Mouse (Mus musculus): ENCODE measurements around the gene Tmem223.

The Tmem223 gene

DNA sequence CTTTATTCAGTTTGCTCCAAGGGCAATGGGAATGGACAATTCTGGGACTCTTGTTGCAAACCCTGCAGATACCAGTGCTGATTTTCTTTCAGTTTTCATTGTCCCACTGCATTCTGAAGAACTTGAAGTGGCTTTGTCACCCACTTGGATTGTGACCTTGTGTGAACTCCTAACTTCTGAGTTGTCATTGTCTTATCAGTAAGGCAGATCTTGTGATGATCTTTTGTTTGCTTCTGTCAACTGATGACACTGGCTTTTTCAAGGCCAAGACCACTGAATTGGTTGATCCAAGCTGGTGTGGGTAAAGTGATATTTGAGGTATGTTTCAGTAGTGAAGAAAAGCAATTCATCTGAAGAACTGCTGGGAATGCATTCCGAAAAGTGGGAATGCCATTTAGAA is 25.4 kb upstream of the Tmem223 start:
- DNase-seq (ENCODE audit: low spot score in 2 of 2): no peak

DNA sequence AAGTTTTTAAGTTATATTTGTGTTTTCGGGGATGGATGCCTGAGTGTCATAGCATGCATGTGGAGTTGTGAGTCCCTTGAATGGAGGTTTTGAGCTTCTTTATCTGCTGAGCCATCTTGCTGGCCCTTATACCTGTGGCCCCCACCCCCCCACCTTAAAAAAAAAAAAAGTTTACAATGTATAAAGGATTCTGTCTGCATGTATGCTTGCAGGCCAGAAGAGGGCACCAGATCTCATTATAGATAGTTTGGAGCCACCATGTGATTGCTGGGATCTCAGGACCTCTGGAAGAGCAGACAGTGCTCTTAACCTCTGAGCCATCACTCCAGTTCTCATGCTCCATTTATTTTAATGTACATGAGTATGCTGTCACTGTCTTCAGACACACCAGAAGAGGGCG is 23.4 kb upstream of the Tmem223 start:
- no peak for DNase-seq (ENCODE audit: low spot score in 2 of 2)

DNA sequence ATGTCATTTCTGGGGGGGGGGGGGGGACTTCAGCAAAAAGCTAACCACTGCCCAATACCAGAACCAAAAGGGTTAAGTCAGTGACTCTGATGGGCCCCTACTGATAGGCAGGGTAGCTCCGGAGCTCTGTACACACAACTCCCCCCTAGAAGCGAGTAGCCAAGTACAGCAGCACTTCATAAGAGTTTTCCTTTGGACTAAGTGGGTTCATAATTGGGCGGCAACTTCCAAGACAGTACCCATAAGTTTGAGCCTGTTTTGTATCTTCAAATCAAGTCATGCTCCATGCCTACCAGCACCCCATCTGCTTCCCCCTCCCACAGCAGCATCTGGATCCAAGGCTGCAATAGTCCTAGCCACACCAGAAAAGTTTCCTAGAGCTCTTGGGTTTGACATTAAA is 15.1 kb upstream of the Tmem223 start:
- no peak for DNase-seq (ENCODE audit: low spot score in 2 of 2)

DNA sequence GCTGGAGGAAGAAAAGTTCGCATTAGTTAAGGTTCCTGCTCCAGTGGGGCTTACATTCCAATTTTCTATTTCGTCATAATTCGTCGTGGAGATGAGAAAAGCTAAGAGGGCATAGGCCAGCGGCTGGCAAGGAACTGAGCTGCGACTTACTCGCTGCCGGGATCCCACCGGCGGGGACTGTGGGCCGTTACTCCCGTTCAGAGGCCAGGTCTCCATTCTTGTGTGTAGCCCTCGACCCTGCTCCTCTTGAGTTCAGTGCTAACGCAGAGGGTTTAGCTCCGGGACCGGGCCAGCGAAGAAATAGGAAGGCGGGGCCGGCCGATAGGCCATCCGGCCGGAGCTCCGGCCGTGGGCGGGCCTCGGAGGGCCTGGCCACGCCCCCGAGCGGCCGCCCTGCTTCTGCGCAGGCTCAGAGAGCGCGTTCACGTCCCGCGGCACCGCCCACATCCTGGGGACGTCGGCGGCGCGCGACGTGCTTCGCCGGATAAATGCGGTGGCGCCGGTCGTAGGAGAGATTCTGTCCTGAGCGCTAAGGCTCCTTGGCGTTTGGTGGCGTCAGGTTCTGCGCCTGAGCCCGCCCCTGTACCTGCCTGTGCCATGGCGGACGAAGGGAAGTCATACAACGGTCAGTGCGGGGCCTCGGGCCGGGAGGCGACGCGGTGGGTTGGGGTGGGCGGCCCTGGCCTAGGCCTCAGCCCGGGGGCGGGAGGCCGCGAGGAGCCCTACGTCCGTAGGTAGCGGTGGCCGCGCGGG is 14.0 kb upstream of the Tmem223 start, which contains the start of gene Nxf1:
TSS of gene Nxf1 (plus strand) at position 439 of the 753 bp plus-strand sequence.
- peak; percentile 90 for DNase-seq (ENCODE audit: low spot score in 2 of 2)

DNA sequence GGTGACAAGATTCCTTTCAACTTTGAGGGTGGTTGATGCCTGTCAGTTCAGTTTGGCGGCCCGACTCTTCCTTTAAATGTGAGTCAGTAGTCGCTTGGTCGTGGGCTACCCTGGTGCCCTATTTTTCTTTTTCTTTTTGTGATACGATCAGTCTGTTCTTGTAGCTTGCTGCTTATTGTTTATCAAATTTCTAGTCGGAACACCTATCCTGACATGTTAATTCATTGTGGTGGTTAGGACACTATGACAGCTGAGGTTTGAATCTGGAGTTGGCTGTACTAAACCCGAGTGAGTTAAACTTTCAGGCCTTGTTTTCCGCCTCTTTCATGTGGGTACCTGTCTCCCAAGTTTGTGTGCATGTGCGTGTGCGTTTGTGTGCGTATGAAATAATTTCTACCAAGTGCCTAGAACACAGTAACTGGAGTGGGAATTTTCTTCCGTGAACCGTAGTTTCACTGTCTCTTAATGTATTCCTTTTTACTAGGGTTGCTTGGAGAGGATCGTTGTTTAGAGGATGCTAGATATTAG is 13.3 kb upstream of the Tmem223 start:
- DNase-seq (ENCODE audit: low spot score in 2 of 2): no peak

DNA sequence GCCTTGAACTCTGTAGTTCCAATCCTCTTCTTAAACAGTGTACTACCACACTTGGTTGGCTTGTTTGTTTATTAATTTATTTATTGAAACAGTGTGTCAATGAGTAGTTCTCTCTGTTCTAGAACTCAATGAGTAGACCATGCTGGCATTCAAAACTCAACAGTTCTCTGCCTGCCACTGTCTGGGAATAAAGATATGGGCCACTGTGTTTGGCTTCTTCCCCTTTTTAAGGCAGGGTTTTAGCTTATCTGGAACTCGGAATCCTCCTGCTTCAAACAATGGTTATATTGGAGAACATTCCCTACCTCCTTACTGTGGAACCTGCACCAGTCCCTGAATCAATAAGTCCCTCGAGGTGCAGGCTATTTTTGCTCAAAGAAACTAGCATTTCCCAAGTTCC is 11.9 kb upstream of the Tmem223 start:
- no peak for DNase-seq (ENCODE audit: low spot score in 2 of 2)

DNA sequence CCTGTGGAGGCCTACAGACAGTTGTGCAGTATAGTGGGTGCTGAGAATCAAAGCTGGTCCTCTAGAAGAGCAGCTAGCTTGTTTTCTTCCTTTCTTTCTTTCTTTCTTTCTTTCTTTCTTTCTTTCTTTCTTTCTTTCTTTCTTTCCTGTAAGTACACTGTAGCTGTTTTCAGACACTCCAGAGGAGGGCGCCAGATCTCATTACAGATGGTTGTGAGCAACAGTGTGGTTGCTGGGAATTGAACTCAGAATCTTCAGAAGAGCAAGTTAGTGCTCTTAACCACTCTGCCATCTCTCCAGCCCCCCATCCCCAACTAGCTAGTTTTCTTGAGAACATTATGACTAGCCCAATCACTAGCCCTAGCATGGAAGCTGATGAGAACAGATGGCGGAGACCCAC is 10.0 kb upstream of the Tmem223 start:
- DNase-seq (ENCODE audit: low spot score in 2 of 2): no peak

DNA sequence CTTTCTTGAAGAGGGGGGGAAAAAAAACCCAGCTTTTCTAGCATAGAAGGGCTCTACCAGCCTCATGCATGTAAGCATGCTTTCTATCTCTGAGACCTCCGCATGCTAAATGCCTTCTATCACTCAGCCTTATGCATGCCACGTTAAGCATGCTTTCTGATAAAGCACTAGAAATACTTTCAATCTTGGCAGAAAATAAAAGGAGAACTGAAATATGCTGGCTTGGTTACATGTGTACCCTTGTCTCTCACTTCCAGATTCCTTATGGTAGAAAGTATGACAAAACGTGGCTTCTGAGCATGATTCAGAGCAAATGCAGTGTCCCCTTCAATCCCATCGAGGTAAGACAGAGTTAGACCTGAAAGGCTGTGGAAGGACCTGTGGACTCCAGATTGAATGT is 7.5 kb upstream of the Tmem223 start:
- no peak for DNase-seq (ENCODE audit: low spot score in 2 of 2)

DNA sequence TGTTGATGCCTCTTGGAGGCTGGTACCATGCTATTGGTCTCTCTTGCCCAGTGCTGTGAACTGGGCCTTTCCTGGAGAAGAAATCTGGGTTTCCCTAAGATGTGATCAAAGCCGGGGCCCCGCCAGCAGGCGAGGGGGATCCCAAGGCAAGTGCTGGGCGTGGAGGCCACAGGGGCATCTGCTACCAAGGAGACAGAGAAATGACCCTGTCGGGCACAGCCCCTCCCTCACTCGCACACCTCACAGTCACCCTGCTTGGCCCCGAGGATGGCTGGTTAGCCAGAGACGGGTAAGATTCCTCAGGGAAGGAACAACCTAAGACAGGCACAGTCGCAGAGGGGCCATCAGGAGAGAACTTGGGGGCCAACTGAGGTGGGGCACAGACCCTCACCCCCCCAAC is 5.2 kb upstream of the Tmem223 start:
- no peak for DNase-seq (ENCODE audit: low spot score in 2 of 2)

DNA sequence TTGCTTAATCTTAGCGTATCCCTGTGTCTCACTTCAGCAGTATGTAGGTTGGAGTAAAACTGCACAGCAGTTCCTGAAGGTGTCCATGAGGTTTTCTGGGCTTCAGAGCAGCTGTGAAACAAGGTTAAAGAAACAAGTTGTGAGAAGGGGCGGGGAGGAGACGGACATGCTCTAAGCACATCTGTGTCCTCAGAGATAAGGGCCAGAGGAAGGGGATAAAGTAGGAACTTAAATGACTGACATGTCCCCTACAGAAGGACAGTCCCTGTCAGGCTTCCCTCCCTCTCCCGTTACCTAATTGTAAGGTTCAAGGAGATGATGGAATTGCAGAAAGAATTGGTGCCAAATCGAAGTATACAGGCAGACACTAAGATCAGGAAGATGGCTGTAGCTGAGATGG is 2.2 kb downstream of the Tmem223 start:
- no peak for DNase-seq (ENCODE audit: low spot score in 2 of 2)

DNA sequence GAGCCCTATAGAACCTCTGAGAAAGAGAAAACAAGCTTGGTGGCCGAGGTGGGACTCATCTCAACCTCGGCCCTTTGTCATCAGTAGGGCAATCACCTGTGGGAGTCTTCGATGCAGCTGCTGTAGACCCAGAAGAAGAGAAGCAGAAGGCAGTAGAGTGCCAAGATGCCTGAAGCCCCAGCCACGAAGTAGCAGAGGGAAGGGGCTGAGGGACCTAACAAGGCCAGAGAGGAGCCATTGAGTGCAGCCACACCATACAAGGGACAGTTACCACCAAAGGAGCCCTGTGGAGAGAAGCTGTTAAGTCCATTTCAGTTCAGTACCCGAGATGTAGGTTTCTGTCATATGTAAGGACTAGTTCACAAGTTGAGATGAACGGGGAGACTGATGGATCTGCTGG is 2.6 kb downstream of the Tmem223 start:
- DNase-seq (ENCODE audit: low spot score in 2 of 2): no peak

DNA sequence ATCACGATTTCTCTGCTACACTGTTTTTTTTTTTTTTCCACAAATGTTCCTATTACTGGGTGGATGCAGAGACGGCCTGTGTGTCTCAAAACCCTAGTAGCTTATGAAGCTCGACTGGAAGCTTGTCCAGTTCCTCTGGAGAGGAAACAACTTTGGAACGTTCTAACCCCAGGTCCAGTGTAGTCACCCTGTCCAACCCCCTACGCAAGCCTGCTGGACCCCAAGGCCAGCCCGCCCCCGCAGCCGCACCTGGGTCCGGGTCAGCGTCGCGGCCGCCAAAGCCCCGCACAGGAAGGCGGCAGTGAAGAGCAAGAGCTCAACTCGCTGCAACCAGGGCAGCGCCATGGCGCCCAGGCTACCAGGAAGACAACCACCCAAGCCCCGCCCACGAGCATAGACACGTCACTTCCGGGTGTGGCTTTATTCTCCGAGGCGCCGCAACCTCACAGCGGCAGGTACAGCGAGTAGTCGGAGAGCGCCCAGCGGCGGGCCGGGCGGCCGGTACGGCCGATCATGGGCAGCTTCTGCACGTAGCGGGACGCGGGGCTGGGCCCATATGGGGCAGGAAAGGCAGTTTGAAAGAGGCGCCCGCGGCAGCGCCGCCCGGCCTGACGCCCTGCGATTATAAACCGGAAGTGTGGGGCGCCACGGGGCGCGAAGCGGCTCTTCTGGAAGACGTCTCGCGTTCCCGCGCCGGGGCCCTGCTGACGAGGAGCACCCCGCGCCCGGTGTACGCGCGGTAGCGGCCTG is 3.5 kb downstream of the Tmem223 start, which contains the start of gene Tmem179b:
TSS of gene Tmem179b (minus strand) at position 382 of the 750 bp plus-strand sequence.
- DNase-seq (ENCODE audit: low spot score in 2 of 2): peak; percentile 94 to 95

DNA sequence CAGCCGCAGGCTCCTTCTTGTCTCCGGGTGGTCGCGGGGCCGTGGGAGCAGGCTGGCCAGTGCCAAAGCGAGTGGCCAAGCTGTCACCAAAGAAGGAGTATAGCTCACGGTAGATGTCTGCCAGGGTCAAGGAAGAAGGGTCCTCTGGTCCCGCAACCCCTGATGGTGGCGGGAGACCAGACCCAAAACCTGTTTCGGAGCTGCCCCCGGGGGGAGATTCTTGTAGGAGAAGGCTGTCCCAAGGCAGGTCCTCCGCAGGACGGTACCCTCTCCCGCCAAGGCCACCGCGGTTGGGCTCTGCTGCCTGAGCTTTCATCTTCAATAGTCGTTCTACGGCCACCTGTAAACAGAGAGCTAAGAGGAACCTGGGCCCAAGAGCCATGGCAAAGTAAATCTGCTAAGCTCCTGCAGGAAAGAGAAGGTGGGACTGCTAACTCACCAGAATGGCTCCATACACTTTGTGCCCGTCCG is 4.2 kb downstream of the Tmem223 start:
- DNase-seq (ENCODE audit: low spot score in 2 of 2): no peak

DNA sequence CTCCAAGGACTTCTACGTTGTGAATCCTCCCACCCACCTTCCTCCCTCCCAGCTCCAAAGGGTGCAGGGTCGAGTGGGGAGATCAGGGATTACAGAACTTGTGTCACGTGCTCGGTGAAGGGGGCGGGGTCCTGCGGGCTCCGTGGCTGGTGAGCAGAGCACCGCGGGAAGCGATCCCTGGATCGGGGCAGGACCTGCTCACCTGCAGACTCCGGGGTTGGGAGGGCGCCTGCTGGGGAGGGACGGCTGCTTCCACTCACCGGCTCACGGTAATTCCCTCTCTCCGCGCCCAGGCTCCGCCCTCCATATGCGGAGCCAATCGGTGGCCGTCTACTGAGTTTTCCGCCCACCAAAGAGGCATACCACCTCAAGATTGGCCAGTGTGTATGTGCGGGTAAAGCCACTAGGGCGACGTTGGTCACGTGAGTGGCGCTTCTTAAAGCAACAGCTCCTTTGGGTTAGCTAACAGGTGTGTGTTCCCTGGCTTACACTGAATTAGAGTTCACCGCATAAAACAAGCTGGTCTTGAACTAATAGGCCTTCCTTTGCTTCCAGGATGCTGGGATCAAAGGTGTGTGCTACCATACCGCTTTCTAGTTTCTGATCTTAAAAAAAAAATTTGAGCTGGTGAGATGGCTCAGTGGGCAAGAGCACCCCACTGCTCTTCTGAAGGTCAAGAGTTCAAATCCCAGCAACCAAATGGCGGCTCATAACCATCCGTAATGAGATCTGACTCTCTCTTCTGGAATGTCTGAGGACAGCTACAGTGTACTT is 15.4 kb downstream of the Tmem223 start, which contains the start of gene Taf6l:
TSS of gene Taf6l (minus strand) at position 410 of the 774 bp plus-strand sequence.
- DNase-seq (ENCODE audit: low spot score in 2 of 2): peak; percentile 94 to 96

DNA sequence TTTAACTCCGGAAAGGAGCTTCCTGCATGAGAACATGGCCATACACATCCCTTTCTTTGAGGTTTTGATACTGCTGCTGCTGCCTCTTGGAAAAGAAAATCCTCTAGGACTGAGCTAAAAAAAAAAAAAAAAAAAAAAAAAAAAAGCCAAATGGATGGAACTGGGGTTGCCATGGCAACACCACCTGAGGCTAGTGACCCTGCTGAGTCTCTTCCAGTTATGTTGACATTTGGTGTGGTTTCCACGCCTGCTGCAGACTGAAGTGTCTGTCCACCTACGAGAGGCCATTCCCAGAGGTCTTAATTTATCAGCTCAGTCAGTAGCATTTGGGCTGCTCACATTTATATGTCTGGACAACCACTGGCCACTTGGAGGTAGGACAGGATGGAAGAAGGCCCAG is 17.7 kb downstream of the Tmem223 start:
- DNase-seq (ENCODE audit: low spot score in 2 of 2): no peak

DNA sequence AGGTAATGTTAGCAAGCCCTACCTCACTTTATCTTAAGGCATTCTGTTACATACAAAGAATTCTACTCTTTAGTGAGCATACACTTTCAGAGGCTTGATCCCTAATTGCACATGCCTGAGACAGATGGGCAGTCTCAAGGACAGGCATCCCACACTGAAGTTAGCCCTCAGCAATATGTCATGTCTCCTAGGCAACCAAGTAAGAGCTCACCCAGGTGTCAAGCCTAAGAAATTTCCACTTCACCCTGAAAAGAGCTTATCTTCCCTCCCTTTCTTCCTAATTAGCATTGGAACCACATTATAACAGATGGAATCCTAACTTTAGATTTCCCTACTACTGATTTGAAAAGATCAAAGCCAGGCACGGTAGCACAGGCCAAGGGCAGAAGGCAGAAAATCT is 18.4 kb downstream of the Tmem223 start:
- no peak for DNase-seq (ENCODE audit: low spot score in 2 of 2)

DNA sequence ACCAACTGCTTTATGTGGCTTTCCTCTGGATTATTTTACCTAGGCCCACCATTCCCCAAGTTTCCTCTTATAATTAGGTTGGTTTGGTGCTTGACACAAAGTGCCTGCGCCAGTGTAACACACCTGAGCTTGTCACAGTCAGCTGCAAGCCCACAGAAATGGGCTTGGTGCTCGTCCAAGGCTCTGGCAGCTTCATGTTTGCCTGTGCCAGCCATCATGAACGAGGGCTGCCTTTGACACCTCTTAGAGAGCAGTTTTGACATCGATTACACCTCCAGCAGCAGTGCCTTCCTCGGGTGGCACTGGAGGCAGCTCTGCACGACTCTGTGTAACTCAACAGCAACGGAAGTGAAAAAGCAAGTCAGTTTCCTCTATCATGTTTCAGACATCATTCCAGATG is 19.4 kb downstream of the Tmem223 start:
- DNase-seq (ENCODE audit: low spot score in 2 of 2): no peak

DNA sequence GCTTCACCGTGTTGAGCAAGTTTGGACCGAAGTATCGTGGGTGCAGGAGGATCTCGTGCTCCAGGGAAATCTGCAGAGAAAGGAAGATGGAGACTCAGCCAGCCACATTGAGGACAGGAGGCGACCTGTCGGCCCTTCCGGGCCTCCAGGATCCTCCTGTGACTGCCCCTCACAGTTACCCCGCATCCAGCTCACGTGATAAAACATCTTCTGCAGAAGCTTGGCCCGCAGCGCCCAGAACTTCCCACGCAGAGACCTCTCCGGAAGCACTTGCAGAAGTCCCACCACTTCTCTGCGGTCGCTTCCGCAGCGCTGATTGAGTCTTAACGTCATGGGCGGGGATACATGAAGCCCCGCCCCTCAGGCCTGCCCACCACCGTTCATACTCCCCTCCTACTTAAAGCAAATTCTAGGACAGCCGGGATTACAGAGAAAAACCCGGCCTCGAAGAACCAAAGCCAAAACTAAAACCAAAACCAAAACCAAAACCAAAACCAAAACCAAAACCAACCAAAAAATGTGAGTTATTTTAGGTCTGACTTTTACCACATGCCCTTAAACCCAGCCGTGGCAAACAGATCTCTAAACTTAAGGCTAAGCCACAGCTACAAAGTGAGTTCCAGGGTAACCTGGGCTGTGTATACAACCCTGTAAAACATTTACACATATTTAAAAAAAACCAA is 27.6 kb downstream of the Tmem223 start, which contains the start of gene Polr2g:
TSS of gene Polr2g (minus strand) at position 314 of the 683 bp plus-strand sequence.
- DNase-seq (ENCODE audit: low spot score in 2 of 2): peak; percentile 87 to 93

DNA sequence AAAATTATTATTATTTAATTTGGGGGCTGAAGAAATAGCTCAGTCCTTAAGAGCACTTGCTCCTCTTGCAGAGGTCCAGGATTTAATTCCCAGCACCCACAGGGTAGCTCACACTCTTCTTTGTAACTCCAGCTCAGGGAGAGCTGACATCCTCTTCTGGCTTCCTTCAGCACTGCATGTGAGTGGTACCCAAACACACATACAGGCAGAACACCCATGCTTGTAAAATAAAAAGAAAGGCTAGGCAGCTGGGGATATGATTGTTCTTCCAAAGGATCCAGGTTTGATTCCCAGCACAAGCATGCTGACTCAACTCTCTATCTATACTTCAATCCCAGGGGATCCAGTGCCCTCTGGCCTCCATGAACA is 28.1 kb downstream of the Tmem223 start:
- DNase-seq (ENCODE audit: low spot score in 2 of 2): no peak

DNA sequence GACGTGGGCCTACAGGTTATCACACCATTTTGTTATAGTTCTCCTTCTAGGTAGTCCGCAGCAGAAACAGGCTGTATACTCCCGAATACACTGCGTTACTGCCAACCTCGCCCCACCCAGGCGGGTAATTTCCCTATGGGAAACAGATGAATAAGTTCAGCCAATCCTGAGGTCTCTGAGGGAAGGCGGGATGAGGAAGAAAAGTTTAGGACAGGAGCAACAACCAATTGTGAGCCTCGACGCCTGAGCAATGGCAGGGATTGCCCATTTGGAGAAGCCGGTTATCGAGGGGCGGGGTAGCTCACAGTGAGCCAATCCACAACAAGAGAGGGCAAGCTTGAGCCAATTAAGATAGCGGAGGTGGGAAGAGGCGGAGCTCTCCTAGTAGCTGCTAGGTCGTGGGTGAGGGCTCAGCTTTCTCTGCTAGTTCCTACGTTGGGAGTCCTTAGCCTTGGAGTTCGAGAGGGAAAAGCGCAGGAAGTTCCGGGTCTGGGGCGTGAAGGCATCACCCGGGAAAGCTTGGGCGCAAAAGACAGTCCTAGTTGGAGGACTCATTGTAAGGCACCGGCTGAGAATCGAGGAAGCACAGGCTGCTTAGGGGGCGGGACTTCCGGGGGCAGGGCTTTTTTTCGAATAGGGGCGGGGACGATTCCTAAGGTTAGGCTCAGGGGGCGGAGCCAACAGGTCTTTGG is 31.5 kb downstream of the Tmem223 start, which contains the start of gene Zbtb3:
TSS of gene Zbtb3 (plus strand) at position 426 of the 692 bp plus-strand sequence.
- peak; percentile 95 to 98 for DNase-seq (ENCODE audit: low spot score in 2 of 2)
